Mouse (Mus musculus) embryonic facial prominence, embryonic 12.5 days (tissue): ENCODE measurements around the gene Ryr3. TPM values are rescaled to one million over a fixed set of nuclear protein-coding genes. Genes with fewer than 3 reads are reported as not detected.
A peak's percentile ranks its signal among the peaks of the same experiment; 100 is the strongest.

Experiments used
- ATAC-seq: fragments of 200-750 bp; cut with Nextera tagmentation; 2 replicates; pipeline ENCODE4 v1.8.0; 2017; ENCODE audit not compliant: insufficient number of reproducible peaks, insufficient read depth, low FRiP score, low TSS enrichment
- H3K27ac ChIP-seq: fragments of 300-500 bp; sonication (generic); 2 replicates; pipeline ENCODE4 v1.5.1; 2016; ENCODE audit warnings: mild to moderate bottlenecking
- H3K27me3 ChIP-seq: fragments of 300-500 bp; sonication (generic); 2 replicates; pipeline ENCODE4 v1.6.1; 2016; ENCODE audit warnings: mild to moderate bottlenecking, moderate library complexity
- H3K36me3 ChIP-seq: fragments of 300-500 bp; sonication (generic); 2 replicates; pipeline ENCODE4 v1.6.1; 2016; ENCODE audit warnings: mild to moderate bottlenecking
- H3K4me1 ChIP-seq: fragments of 300-500 bp; sonication (generic); 2 replicates; pipeline ENCODE4 v1.6.1; 2016
- H3K4me2 ChIP-seq: fragments of 300-500 bp; sonication (generic); replicated peaks from 2 replicates; pipeline ENCODE4 v1.6.1; 2016; ENCODE audit warnings: mild to moderate bottlenecking, moderate library complexity
- H3K4me3 ChIP-seq: fragments of 300-500 bp; sonication (generic); 2 replicates; pipeline ENCODE4 v1.5.1; 2016; ENCODE audit warnings: mild to moderate bottlenecking
- H3K9ac ChIP-seq: fragments of 300-500 bp; sonication (generic); 2 replicates; pipeline ENCODE4 v1.6.1; 2016; ENCODE audit warnings: mild to moderate bottlenecking, moderate library complexity
- H3K9me3 ChIP-seq: fragments of 300-500 bp; sonication (generic); 2 replicates; pipeline ENCODE4 v1.6.1; 2016; ENCODE audit warnings: mild to moderate bottlenecking, moderate library complexity
- WGBS: fragments of 180-500 bp; shearing (Covaris S2); methylation state at CpG from one replicate; pipeline ENCODE4 v1.1.7; 2016; 5-methylcytosine and 5-hydroxymethylcytosine counted together
- polyA plus RNA-seq: library from polyadenylated mRNA; unstranded; fragments of >200 nt; fragmentation: Nextera tagmentation; extraction: Ambion mirVana; gene quantifications from 2 replicates; pipeline ENCODE4 v1.2.1, GENCODE M21; 2016

Gene Ryr3
- polyA plus RNA-seq, 1 experiment from 2014 or later = 1.0 TPM

- ATAC-seq = 0 out of 2 replicates have a peak, but pooled peaks have one; percentile 64
- H3K9me3 ChIP-seq = no peaks in the 10 kb centered on the region
- 20% methylated on average over 5 of the region's 5 CpGs for WGBS
Observed at GRCm38 (mm10) chr2:113181701-113182100, 35.2 kb downstream of the Ryr3 start.

GRCm38 (mm10) chr2:113178047-113178446, 38.8 kb downstream of the Ryr3 start:
- ATAC-seq = no peak
- Histone ChIP-seq H3K4me2 (no peak overlapping the region), H3K27ac (no peak overlapping the region), H3K4me1 (peaks cover 6% of the 10 kb centered on the region; the same call in 1 of the 2 replicates), H3K9me3 (no peaks in the 10 kb centered on the region), H3K27me3 (no peaks in the 10 kb centered on the region), H3K4me3 (no peak overlapping the region), H3K9ac (no peak overlapping the region), H3K36me3 (no peaks in the 10 kb centered on the region)

More at GRCm38 (mm10) chr2:113181701-113182100, 35.2 kb downstream of the Ryr3 start:
- no peaks in the 10 kb centered on the region for H3K36me3 ChIP-seq
- no peak overlapping the region for H3K4me3 ChIP-seq
- H3K4me2 ChIP-seq = no peak overlapping the region
- no peak overlapping the region for H3K9ac ChIP-seq
- 0 out of 2 replicates have a peak overlapping the region, but pooled peaks have one; percentile 17 for H3K27ac ChIP-seq
- H3K27me3 ChIP-seq = no peaks in the 10 kb centered on the region
- peaks cover 6% of the 10 kb centered on the region; the same call in 1 of the 2 replicates for H3K4me1 ChIP-seq

- no peak for ATAC-seq
- Histone ChIP-seq H3K9ac (no peak overlapping the region), H3K27me3 (no peaks in the 10 kb centered on the region), H3K4me3 (no peak overlapping the region), H3K36me3 (no peaks in the 10 kb centered on the region), H3K4me1 (no peaks in the 10 kb centered on the region), H3K4me2 (no peak overlapping the region), H3K27ac (no peak overlapping the region), H3K9me3 (no peaks in the 10 kb centered on the region)
- WGBS = 75% methylated on average over 5 of the region's 5 CpGs
Observed at GRCm38 (mm10) chr2:113176337-113176736, 40.6 kb downstream of the Ryr3 start.

GRCm38 (mm10) chr2:113168096-113168495, 48.8 kb downstream of the Ryr3 start:
- no peaks in the 10 kb centered on the region for H3K9me3 ChIP-seq
- H3K4me2 ChIP-seq = no peak overlapping the region
- H3K4me1 ChIP-seq = no peaks in the 10 kb centered on the region
- ATAC-seq = no peak
- H3K36me3 ChIP-seq = no peaks in the 10 kb centered on the region
- 90% methylated on average over 4 of the region's 4 CpGs for WGBS
- no peak overlapping the region for H3K4me3 ChIP-seq
- no peak overlapping the region for H3K27ac ChIP-seq
- no peak overlapping the region for H3K9ac ChIP-seq
- H3K27me3 ChIP-seq = no peaks in the 10 kb centered on the region

- Histone ChIP-seq H3K4me3 (no peak overlapping the region), H3K27me3 (no peaks in the 10 kb centered on the region), H3K4me2 (no peak overlapping the region), H3K27ac (no peak overlapping the region), H3K4me1 (no peaks in the 10 kb centered on the region), H3K9me3 (no peaks in the 10 kb centered on the region), H3K9ac (no peak overlapping the region), H3K36me3 (no peaks in the 10 kb centered on the region)
- no peak for ATAC-seq
- WGBS = 80% methylated on average over 5 of the region's 5 CpGs
Observed at GRCm38 (mm10) chr2:113161494-113161893, 55.4 kb downstream of the Ryr3 start.

GRCm38 (mm10) chr2:113137766-113138165, 79.1 kb downstream of the Ryr3 start:
- Histone ChIP-seq H3K36me3 (no peaks in the 10 kb centered on the region), H3K9me3 (no peaks in the 10 kb centered on the region), H3K4me1 (no peaks in the 10 kb centered on the region), H3K27ac (no peak overlapping the region), H3K27me3 (no peaks in the 10 kb centered on the region), H3K9ac (no peak overlapping the region), H3K4me2 (no peak overlapping the region), H3K4me3 (no peak overlapping the region)
- ATAC-seq = no peak
- WGBS = 84% methylated on average over 3 of the region's 3 CpGs

GRCm38 (mm10) chr2:113123476-113123875, 93.4 kb downstream of the Ryr3 start:
- H3K9ac ChIP-seq = no peak overlapping the region
- ATAC-seq = no peak
- no peak overlapping the region for H3K4me2 ChIP-seq
- H3K36me3 ChIP-seq = no peaks in the 10 kb centered on the region
- WGBS = 51% methylated on average over 1 of the region's 1 CpGs
- H3K9me3 ChIP-seq = no peaks in the 10 kb centered on the region
- H3K4me3 ChIP-seq = no peak overlapping the region
- H3K27ac ChIP-seq = no peak overlapping the region
- H3K4me1 ChIP-seq = no peaks in the 10 kb centered on the region
- H3K27me3 ChIP-seq = no peaks in the 10 kb centered on the region

GRCm38 (mm10) chr2:113119080-113119479, 97.8 kb downstream of the Ryr3 start:
- H3K27me3 ChIP-seq = no peaks in the 10 kb centered on the region
- no peaks in the 10 kb centered on the region for H3K4me1 ChIP-seq
- no peak overlapping the region for H3K27ac ChIP-seq
- no peak overlapping the region for H3K9ac ChIP-seq
- H3K4me2 ChIP-seq = no peak overlapping the region
- ATAC-seq = no peak
- WGBS = 63% methylated on average over 1 of the region's 1 CpGs
- H3K4me3 ChIP-seq = no peak overlapping the region
- H3K36me3 ChIP-seq = no peaks in the 10 kb centered on the region
- H3K9me3 ChIP-seq = no peaks in the 10 kb centered on the region

- ATAC-seq = no peak
- Histone ChIP-seq H3K9me3 (no peaks in the 10 kb centered on the region), H3K9ac (no peak overlapping the region), H3K4me1 (no peaks in the 10 kb centered on the region), H3K36me3 (no peaks in the 10 kb centered on the region), H3K27me3 (no peaks in the 10 kb centered on the region), H3K4me3 (no peak overlapping the region), H3K27ac (no peak overlapping the region), H3K4me2 (no peak overlapping the region)
- 87% methylated on average over 2 of the region's 2 CpGs for WGBS
Observed at GRCm38 (mm10) chr2:113116788-113117187, 100.1 kb downstream of the Ryr3 start.

GRCm38 (mm10) chr2:113115897-113116283, 101.0 kb downstream of the Ryr3 start:
- H3K9me3 ChIP-seq = no peaks in the 10 kb centered on the region
- H3K4me1 ChIP-seq = no peaks in the 10 kb centered on the region
- no peak overlapping the region for H3K27ac ChIP-seq
- WGBS = 88% methylated on average over 4 of the region's 4 CpGs
- no peaks in the 10 kb centered on the region for H3K27me3 ChIP-seq
- H3K4me3 ChIP-seq = no peak overlapping the region
- ATAC-seq = no peak
- H3K36me3 ChIP-seq = no peaks in the 10 kb centered on the region
- no peak overlapping the region for H3K4me2 ChIP-seq
- H3K9ac ChIP-seq = no peak overlapping the region

GRCm38 (mm10) chr2:113115248-113115896, 101.5 kb downstream of the Ryr3 start:
- no peaks in the 10 kb centered on the region for H3K27me3 ChIP-seq
- H3K4me1 ChIP-seq = no peaks in the 10 kb centered on the region
- no peak overlapping the region for H3K4me2 ChIP-seq
- no peak overlapping the region for H3K9ac ChIP-seq
- no peak overlapping the region for H3K4me3 ChIP-seq
- no peak overlapping the region for H3K27ac ChIP-seq
- H3K36me3 ChIP-seq = no peaks in the 10 kb centered on the region
- no peak for ATAC-seq
- WGBS = 89% methylated on average over 4 of the region's 4 CpGs
- H3K9me3 ChIP-seq = no peaks in the 10 kb centered on the region

- no peak overlapping the region for H3K4me2 ChIP-seq
- H3K27me3 ChIP-seq = no peaks in the 10 kb centered on the region
- H3K36me3 ChIP-seq = no peaks in the 10 kb centered on the region
- H3K9me3 ChIP-seq = no peaks in the 10 kb centered on the region
- H3K9ac ChIP-seq = no peak overlapping the region
- no peak overlapping the region for H3K27ac ChIP-seq
- no peak for ATAC-seq
- H3K4me3 ChIP-seq = no peak overlapping the region
- no peaks in the 10 kb centered on the region for H3K4me1 ChIP-seq
- 81% methylated on average over 6 of the region's 6 CpGs for WGBS
Observed at GRCm38 (mm10) chr2:113104609-113105008, 112.3 kb downstream of the Ryr3 start.
